Mouse (Mus musculus) midbrain, postnatal 0 days (tissue): ENCODE results near the gene Grap2. TPM values are rescaled to one million over a fixed set of nuclear protein-coding genes. Genes with fewer than 3 reads are reported as not detected.

Source experiments
- ATAC-seq: fragments of 200-750 bp; cut with Nextera tagmentation; 2 replicates; pipeline ENCODE4 v1.8.0; 2017; ENCODE audit warnings: moderate number of reproducible peaks, mild to moderate bottlenecking, moderate TSS enrichment, moderate library complexity; ENCODE audit not compliant: low FRiP score
- DNase-seq: peaks from one replicate; pipeline ENCODE4 v3.0.0-alpha.2; 2015; ENCODE audit warnings: low spot score
- H3K27ac ChIP-seq: fragments of 300-500 bp; sonication (generic); 2 replicates; pipeline ENCODE4 v1.5.1; 2014; ENCODE audit warnings: low read depth, mild to moderate bottlenecking, low read length, mixed read lengths
- H3K27me3 ChIP-seq: fragments of 300-500 bp; sonication (generic); 2 replicates; pipeline ENCODE4 v1.6.1; 2014; ENCODE audit warnings: low read length, control low read depth, mixed read lengths; ENCODE audit not compliant: insufficient read depth
- H3K36me3 ChIP-seq: fragments of 300-500 bp; sonication (generic); 2 replicates; pipeline ENCODE4 v1.6.1; 2014; ENCODE audit warnings: low read length, control low read depth, mixed read lengths; ENCODE audit not compliant: insufficient read depth
- H3K4me1 ChIP-seq: fragments of 300-500 bp; sonication (generic); 2 replicates; pipeline ENCODE4 v1.6.1; 2014; ENCODE audit warnings: mild to moderate bottlenecking, control low read depth, antibody characterized with exemption, low read length, mixed read lengths; ENCODE audit not compliant: insufficient read depth
- H3K4me2 ChIP-seq: fragments of 300-500 bp; sonication (generic); 2 replicates; pipeline ENCODE4 v1.6.1; 2014; ENCODE audit warnings: low read depth, mild to moderate bottlenecking, low read length, mixed read lengths; ENCODE audit not compliant: poor library complexity, severe bottlenecking
- H3K4me3 ChIP-seq: fragments of 300-500 bp; sonication (generic); 2 replicates; pipeline ENCODE4 v1.5.1; 2014; ENCODE audit warnings: low read depth, mild to moderate bottlenecking, low read length, moderate library complexity
- H3K9ac ChIP-seq: fragments of 300-500 bp; sonication (generic); replicated peaks from 2 replicates; pipeline ENCODE4 v1.6.1; 2014; ENCODE audit warnings: mild to moderate bottlenecking, low read length, moderate library complexity, mixed read lengths; ENCODE audit not compliant: poor library complexity, severe bottlenecking
- H3K9me3 ChIP-seq: fragments of 300-500 bp; sonication (generic); 2 replicates; pipeline ENCODE4 v1.6.1; 2016; ENCODE audit warnings: low read length, control low read depth
- CTCF ChIP-seq: IDR thresholded peaks from 2 replicates; pipeline ENCODE4 v1.5.1; 2016; ENCODE audit warnings: antibody characterized with exemption, mild to moderate bottlenecking
- WGBS: fragments of 180-500 bp; shearing (Covaris S2); extraction: QIAGEN DNeasy Blood & Tissue Kit; methylation state at CpG from one replicate; pipeline ENCODE4 v1.1.7; 2014; 5-methylcytosine and 5-hydroxymethylcytosine counted together
- polyA plus RNA-seq: library from polyadenylated mRNA; unstranded; fragments of >200 nt; fragmentation: Nextera tagmentation; extraction: Ambion mirVana; gene quantifications from 2 replicates; pipeline ENCODE4 v1.2.1, GENCODE M21; 2015
- total RNA-seq: library from RNA; depleted of rRNA; stranded (reverse); fragments of >200 nt; gene quantifications from 2 replicates; pipeline ENCODE4 v1.2.3, GENCODE M21; 2014

Gene Grap2
- total and polyA plus RNA-seq, 2 experiments from 2014 or later = 0.07 to 0.66 TPM

DNA sequence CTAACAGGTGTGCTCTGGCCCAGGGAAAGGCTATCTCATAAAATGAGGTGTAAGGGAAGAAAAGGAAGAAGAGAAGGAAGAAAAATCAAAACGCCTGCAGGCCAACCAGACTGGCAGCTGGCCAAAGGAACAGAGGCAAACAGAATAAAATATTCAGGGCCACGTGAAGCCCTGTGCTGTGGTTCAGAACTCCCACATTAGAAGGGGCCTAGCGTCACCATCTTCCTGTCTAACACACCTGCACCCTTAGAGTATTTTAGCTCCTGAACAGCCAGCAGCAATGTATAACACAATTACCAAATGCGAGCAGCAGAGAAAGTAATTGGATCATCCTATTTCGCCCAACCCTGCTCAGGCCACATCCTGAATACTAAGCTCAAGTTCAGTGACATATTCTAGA is 39.1 kb downstream of the Grap2 start:
- H3K9ac ChIP-seq = no peak overlapping the region
- no peak overlapping the region for H3K4me2 ChIP-seq
- no peak overlapping the region for H3K27ac ChIP-seq
- DNase-seq = no peak
- H3K4me1 ChIP-seq = 0 out of 2 replicates have a peak, but pooled peaks cover 5% of the 10 kb centered on the region
- no peak for TF ChIP-seq CTCF
- no peak for ATAC-seq
- WGBS = 74% methylated on average over 5 of the region's 5 CpGs
- H3K4me3 ChIP-seq = no peak overlapping the region
- no peaks in the 10 kb centered on the region for H3K9me3 ChIP-seq
- H3K27me3 ChIP-seq = no peaks in the 10 kb centered on the region
- H3K36me3 ChIP-seq = no peaks in the 10 kb centered on the region

DNA sequence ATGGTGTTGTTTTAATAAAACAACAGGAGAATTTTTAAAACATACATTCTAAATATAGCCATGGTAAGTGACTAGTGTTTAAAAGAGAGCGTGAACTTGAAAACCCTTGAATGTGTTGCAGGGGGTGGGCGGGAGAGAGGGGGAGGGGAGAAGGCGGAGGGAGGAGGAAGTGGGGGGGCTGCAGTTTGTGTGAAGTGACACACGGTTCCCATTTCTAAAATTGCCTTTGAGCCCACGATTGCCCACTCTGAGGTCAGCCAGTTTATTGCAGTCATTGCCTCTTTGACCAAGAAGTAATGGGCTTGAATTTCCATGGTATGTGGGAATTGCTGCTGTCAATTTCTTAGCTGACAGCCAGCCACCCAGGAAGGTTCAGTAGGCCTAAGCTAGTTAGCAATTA is 41.5 kb downstream of the Grap2 start:
- no peak overlapping the region for H3K4me3 ChIP-seq
- H3K9me3 ChIP-seq = no peaks in the 10 kb centered on the region
- H3K27ac ChIP-seq = no peak overlapping the region
- H3K27me3 ChIP-seq = no peaks in the 10 kb centered on the region
- H3K9ac ChIP-seq = no peak overlapping the region
- WGBS = 70% methylated on average over 5 of the region's 5 CpGs
- 0 out of 2 replicates have a peak, but pooled peaks cover 5% of the 10 kb centered on the region for H3K4me1 ChIP-seq
- no peak overlapping the region for H3K4me2 ChIP-seq
- no peaks in the 10 kb centered on the region for H3K36me3 ChIP-seq
- no peak for ATAC-seq
- no peak for DNase-seq
- TF ChIP-seq CTCF = no peak

DNA sequence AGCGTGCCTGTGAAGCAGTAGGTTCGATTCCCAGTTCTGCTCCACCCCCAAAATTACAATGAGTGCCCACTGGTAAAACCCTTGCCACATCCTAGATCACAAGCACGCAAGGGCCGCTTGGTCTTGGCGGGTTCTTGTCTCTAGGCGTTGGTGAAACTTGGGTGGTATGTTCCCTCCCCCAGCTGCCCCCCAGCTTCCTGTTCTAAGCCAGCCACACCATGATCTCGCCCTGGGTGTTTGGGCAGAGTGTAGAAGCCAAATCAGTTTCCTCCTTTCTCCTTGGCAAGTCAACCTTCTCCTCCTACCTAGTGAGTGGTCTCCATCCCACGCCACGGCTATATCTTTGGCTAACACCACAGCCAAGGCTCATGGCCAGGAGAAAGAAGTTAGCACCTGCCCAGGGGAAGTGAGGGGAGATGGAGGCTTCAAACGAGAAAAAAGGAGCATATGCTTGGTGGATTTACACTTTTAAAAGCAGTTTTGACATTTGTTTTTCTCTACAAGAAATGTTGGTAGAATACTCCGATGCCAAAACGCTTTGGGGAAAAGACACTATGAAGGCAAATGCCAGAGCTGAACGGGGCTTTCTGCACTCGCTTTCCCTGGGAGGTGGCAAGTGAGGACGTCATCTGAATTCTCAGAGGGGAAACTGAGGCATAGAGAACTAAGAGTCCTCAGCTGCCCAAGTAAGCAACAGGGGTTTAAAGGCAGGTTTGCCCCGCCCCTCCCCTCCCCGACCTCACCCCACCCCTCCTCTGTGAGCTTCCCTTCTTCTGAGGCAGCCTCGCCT is 42.3 kb downstream of the Grap2 start:
- ATAC-seq (no peak), DNase-seq (no peak)
- Histone ChIP-seq H3K9ac (no peak overlapping the region), H3K36me3 (no peaks in the 10 kb centered on the region), H3K4me2 (no peak overlapping the region), H3K27ac (no peak overlapping the region), H3K9me3 (no peaks in the 10 kb centered on the region), H3K4me1 (0 out of 2 replicates have a peak, but pooled peaks cover 5% of the 10 kb centered on the region), H3K4me3 (no peak overlapping the region), H3K27me3 (no peaks in the 10 kb centered on the region)
- no peak for TF ChIP-seq CTCF
- WGBS = 71% methylated on average over 18 of the region's 18 CpGs

DNA sequence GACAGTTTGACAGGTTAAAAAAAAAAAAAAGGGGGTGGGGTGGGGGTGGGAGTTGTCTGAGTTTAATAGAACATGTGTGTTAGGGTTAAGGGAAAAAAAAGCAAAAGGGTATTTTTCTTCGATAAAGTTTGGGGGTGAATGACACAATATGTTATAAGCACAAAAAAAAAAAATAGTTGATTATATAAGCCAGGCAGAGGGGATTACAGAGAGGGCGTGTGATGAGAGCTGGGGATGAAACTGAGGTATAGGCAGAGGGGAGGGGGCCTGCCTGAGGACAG is 42.8 kb downstream of the Grap2 start:
- Histone ChIP-seq H3K27me3 (no peaks in the 10 kb centered on the region), H3K4me3 (no peak overlapping the region), H3K9me3 (no peaks in the 10 kb centered on the region), H3K9ac (no peak overlapping the region), H3K36me3 (no peaks in the 10 kb centered on the region), H3K27ac (no peak overlapping the region), H3K4me2 (no peak overlapping the region), H3K4me1 (0 out of 2 replicates have a peak, but pooled peaks cover 5% of the 10 kb centered on the region)
- no peak for ATAC-seq
- WGBS = 33% methylated on average over 2 of the region's 2 CpGs
- DNase-seq = no peak
- no peak for TF ChIP-seq CTCF

DNA sequence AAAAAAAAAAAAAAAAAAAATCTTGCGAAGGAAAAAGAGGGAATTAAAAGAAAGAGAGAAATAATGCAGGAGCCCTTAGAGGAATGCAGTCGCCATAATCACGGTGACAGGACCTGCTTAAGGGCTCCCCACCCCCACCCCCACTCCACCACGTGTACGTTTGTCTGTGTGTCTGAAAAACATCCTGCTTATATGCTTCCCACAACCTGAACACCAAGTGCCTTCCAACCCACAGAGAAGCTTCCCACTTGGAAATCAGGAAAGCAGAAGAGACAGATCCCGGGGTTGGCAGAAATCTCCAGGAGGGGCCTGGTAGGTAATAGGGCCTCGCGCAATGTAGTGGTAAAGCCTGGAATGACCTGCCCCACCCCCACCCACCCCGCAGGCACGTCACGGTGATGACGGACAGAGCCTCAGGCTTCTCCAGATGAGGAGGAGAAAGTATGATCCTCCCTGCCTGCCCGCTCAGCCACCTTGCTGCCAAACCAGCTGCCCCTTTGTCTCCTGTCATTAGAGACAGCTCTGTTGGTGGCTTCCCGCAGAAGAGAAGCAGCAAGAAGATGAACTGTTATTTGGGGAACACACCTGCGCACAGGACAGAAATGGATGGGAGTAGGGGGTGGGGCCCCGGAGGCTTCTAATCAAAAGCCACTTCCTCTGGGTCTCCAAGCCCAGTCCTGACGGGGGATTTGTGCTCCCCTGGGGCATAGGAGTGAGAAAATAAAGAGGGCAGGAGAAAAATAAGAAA is 43.4 kb downstream of the Grap2 start:
- DNase-seq = no peak
- whole genome bisulfite sequencing = 5% methylated on average over 17 of the region's 17 CpGs
- H3K27me3 ChIP-seq = no peaks in the 10 kb centered on the region

DNA sequence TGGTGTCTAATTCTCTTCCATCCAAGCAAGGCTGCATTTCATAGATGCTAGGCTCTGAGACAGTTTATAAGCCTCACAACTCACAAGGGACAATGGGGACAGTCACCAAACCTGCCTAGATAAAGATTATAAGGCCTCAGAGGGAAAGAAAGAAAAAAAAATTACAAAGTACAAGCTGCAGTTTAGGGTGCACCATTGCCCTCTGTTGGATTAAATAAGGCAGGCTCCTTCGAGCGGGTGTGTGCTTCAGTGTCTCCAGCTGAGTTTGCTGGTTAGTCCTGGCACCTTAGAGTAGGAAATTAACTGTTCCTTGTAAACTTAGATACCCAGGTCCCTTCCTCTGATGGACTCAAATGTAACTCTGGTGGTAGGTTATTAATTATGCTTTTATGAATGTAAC is 45.4 kb downstream of the Grap2 start:
- DNase-seq (peak; percentile 55), ATAC-seq (no peak)
- Histone ChIP-seq H3K27ac (no peak overlapping the region), H3K4me1 (0 out of 2 replicates have a peak, but pooled peaks cover 5% of the 10 kb centered on the region), H3K4me3 (no peak overlapping the region), H3K36me3 (no peaks in the 10 kb centered on the region), H3K9ac (no peak overlapping the region), H3K4me2 (no peak overlapping the region), H3K9me3 (no peaks in the 10 kb centered on the region), H3K27me3 (no peaks in the 10 kb centered on the region)
- 44% methylated on average over 2 of the region's 2 CpGs for WGBS
- TF ChIP-seq CTCF = peak; percentile 75

More for the DNA sequence above, 43.4 kb downstream of the Grap2 start:
- H3K9me3 ChIP-seq = no peaks in the 10 kb centered on the region
- no peak overlapping the region for H3K4me3 ChIP-seq
- H3K27ac ChIP-seq = no peak overlapping the region
- TF ChIP-seq CTCF = no peak
- no peak for ATAC-seq
- H3K4me1 ChIP-seq = 0 out of 2 replicates have a peak, but pooled peaks cover 5% of the 10 kb centered on the region
- no peak overlapping the region for H3K4me2 ChIP-seq
- 0 out of 2 replicates have a peak overlapping the region, but pooled peaks have one; percentile 14 for H3K9ac ChIP-seq
- H3K36me3 ChIP-seq = no peaks in the 10 kb centered on the region
